Mouse (Mus musculus) bone marrow macrophage, adult 2 months (primary cell): ENCODE results near the gene Gpn3.

Experiments
- CTCF ChIP-seq: IDR thresholded peaks from 2 replicates; pipeline ENCODE4 v1.5.1; 2012; ENCODE audit warnings: low read depth, mild to moderate bottlenecking, low read length, moderate library complexity
- POLR2A ChIP-seq: IDR thresholded peaks from 2 replicates; pipeline ENCODE4 v1.6.1; 2012; ENCODE audit warnings: mild to moderate bottlenecking, low read depth, low read length, borderline replicate concordance

DNA sequence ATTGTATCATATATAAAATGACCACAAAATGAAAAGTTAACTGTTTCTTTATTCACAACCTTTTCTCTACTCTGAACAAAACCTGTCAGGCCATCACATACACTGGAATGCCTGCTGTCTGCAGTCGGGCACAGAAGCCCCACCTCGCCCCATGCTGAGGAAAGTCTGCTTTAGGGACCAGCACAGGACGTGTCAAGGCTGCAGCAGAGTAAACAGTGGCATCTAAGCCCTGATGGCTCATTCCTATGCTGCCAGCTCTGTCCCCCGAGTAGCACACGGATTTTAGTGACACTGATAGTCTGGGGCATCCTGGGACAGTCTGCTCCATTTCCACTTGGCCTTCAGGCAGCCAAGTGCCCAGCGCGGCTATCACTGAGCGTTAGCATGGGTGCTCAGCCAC, 46.2 kb upstream of the Gpn3 start:
- TF ChIP-seq CTCF (no peak), POLR2A (no peak)
